Mouse (Mus musculus) 416B (cell line): ENCODE results near the gene S100a13.

Experiments used
- DNase-seq: peaks from one replicate; pipeline ENCODE4 v3.0.0; 2011; ENCODE audit warnings: low read depth

The S100a13 gene

DNA sequence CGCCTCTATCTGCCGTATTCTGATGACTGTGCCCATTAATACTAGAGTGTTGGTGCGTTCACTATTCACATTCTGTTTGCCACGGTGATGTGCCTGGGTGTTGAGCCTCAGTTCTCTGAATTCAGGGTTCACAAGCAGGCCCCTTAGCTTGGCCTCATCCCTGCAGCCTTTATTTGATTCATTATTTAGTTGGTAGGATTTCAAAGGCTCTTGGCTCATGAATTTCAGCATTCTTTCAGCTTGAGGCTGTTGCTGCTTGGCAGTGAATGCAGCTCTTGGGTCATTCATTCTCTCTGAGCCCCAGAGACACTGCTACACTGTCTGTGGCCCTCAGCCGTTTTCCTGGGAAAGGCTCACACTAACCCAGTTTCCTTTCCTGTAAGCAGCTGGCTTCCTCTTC is 41.7 kb downstream of the S100a13 start:
- DNase-seq: no peak

DNA sequence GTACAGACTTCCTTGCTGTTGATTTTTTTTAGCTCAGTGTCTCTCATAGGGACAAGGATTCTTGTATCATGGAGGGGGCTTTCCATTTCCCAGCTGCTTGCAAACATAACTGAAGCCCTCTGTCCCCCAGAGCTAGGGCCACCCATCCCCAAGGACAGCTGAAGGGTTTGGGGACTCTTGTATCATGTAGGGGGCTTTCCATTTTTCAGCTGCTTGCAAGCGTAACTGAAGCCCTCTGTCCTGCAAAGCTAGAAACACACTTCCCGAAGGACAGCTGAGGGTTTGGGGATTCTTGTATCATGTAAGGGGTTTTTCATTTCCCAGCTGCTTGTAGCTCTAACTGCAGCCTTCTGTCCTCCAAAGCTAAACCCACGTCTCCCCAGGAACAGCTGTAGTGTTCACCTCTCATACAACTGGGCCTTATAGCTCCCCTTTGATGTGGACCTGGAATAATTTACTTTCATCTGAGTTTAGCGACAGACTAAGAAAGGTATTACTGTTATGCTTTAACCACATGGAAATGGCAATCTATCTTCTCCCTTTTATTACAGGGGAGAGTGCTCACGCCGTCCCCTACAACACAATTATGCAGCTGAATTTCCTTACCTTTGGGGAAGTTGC is 45.9 kb downstream of the S100a13 start, which contains the start of gene S100a3:
TSS of gene S100a3 (plus strand) at position 571 of the 621 bp plus-strand sequence.
- no peak for DNase-seq
